Mouse (Mus musculus) 3134 (cell line): ENCODE measurements around the gene Hfe.
A peak's percentile ranks its signal among the peaks of the same experiment; 100 is the strongest.

ENCODE experiments used
- DNase-seq: peaks from one replicate; pipeline ENCODE4 v3.0.0-alpha.2; 2011; ENCODE audit warnings: low spot score; ENCODE audit not compliant: insufficient read length; ENCODE audit errors: extremely low read depth

Hfe gene

DNA sequence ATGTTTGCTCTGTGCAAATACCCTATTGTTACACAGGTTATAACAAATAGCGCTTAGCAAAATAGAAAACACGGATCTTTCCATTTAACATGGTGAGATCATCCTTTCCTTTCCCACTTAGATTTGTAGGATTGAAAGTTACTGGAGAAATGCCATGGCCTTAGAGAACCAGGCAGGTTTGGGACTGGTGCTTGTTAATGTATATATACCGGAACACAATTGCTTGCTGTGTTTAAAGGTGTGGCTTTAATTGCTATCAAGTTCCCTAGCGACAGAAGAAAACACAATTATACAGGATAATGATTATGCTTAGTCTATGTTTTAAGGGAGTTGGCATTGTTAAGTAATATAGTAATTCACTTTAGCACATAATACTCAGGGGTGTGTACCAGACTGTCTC lies 23.5 kb downstream of the Hfe start:
- DNase-seq = no peak

DNA sequence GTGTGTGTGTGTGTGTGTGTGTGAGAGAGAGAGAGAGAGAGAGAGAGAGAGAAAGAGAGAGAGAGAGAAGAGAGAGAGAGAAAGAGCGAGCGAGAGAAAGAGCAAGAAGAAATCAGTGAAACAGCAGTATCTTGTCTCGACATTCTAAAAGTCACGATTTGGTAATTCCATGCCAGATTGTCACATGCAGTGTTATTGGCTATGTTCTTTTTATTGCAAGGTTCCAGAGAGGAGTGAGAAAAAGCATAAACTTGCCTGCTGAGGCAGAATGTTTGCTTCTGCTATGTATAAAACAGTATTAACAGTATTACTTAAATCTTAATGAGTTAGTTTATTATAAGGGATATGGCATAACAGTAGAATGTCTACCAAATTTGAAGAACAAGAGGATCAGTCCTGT lies 24.7 kb downstream of the Hfe start:
- peak; percentile 36 for DNase-seq

DNA sequence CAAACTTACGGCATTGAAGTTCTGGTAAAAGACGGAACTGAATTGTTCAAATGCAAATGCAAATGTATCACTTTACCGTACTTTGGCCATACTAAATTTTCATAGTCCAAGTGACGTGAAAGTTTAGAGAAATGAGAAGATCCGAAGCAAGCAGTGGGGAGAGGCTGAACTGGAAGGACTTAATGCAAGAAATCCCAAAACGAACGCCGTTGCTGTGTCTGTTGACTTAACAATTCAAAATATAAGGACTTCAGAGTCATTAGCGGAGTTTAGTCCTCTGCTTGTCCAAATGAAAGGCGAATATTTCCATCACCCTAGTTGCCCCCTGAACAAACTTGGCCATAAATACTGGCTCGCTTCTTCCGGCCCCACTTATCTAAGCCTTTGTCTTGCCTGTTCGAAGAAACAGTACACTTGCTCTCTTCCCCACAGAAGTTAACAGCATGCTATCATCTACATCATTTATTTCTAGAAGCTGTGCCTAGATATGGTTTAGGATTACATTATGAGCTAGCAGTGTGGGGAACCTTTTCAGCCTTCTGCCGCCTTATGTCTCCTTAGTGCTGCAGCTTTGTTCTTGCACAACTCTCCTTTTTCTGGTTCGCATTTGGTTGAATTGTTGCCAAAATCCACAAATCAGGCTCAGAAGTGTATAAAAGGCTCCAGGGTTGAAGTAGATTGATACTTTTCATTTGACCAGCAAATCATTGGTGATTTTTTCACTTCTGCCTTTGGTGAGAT lies 25.4 kb downstream of the Hfe start:
- DNase-seq = peak; percentile 61

DNA sequence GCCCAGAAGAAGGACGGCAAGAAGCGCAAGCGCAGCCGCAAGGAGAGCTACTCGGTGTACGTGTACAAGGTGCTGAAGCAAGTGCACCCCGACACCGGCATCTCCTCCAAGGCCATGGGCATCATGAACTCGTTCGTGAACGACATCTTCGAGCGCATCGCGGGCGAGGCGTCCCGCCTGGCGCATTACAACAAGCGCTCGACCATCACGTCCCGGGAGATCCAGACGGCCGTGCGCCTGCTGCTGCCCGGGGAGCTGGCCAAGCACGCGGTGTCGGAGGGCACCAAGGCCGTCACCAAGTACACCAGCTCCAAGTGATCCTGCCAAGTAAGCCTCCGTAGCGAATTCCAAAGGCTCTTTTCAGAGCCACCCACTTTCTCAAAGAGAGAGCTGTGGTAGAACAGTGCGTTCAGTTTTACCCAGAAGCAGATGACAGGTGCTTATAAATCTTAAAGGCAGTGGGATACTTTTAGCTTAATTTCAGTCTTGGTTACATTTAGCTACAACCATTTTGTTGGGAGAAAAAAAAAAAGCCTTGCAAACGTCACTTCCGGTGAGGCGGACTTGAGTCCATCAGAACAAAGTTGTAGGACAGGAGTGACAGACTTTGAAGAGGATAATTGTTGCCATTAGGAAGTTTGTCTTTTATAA lies 26.2 kb downstream of the Hfe start:
- DNase-seq = peak; percentile 81

DNA sequence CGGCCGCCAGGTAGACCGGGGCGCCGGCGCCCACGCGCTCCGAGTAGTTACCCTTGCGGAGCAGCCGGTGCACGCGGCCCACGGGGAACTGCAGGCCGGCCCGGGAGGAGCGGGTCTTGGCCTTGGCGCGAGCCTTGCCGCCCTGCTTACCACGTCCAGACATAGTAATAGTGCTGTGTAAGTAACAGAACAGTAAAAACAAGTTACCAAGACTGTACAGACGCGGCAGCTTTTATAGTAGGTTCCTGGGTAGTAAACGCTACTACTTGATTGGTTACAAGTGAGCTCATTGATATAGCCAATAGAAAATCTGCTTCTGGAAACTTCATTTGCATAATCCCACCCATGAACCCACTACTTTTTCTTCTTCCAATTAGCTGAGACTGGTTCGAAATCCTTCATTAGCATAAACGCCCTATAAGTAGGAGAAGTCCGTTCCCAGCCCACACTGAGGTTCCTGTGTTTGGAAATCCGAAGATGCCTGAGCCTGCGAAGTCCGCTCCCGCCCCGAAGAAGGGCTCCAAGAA lies 26.8 kb downstream of the Hfe start, which contains the start of the genes Hist1h2ac and Hist1h2bc:
TSS of gene Hist1h2ac (minus strand) at position 194 of the 527 bp plus-strand sequence.
TSS of gene Hist1h2bc (plus strand) at position 445 of the 527 bp plus-strand sequence.
- DNase-seq = peak; percentile 95

DNA sequence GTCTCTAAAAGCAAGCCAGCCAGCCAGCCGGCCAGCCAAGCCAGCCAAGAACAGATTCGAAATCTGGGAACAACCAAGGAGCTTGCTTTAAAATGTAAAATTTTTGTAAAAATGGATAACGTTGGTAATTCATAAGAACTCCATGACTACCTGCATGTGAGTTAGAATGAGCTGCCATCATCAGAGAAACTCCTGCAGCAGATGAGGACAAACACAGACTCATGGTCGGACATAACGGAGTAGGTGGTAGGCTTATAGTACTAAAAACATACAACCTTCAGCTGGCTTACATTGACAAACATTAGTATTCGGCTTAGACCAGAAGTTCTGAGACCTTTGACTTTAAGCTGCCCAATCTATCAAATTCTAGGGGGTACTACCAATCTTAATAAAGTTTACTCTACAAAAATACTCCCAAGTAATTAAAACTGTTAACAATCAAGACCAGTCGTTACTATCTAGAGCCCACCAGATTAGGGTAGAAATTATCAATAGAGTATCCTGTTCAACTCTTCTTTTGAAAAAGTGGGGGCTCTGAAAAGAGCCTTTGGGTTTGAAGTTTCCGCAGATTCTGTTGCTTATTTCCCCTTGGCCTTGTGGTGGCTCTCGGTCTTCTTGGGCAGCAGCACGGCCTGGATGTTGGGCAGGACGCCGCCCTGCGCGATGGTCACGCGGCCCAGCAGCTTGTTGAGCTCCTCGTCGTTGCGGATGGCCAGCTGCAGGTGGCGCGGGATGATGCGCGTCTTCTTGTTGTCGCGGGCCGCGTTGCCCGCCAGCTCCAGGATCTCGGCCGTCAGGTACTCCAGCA lies 27.5 kb downstream of the Hfe start:
- peak; percentile 72 for DNase-seq

DNA sequence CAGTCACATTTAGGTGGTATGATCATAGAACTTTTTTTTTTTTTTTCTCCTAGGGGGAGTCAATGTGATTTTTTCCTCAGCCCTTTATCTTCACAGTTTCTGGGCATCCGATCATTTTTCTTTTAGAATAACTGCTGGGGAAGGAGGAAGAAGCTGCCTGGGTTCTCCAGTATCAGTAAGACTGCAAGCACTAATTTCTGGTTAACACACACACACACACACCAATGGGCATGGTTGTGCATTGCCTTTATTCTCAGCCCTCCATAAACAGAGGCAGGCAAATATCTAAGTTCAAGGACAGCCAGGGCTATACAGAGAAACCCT lies 28.1 kb downstream of the Hfe start:
- peak; percentile 48 for DNase-seq

DNA sequence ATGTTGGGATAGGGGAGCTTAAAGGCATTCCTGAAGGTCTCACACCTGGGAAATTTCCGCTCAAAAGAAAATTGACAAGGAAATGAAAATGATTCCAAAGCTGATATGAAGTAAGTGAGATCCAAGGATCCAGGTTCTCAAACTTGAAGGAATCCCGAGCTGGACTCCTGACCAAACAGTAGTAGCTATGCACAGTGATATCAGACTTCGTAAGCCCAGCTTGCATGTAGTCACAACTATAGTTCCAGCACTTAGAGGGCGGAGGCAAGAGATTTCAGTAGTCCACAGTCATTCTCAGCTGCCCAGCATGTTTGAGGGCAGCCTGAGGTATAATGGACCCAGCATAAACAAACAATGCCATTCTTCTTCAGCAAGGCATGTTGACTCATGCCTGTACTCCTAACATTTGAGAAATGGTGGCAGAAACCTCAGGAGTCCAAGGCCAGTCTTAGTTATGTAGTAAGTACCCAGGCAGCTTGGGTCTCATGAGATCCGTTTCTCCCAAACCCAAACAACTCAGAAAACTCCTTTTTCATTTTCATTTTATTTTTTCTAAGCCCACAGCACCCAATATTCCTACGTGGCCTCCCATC lies 28.6 kb downstream of the Hfe start:
- DNase-seq = peak; percentile 58

DNA sequence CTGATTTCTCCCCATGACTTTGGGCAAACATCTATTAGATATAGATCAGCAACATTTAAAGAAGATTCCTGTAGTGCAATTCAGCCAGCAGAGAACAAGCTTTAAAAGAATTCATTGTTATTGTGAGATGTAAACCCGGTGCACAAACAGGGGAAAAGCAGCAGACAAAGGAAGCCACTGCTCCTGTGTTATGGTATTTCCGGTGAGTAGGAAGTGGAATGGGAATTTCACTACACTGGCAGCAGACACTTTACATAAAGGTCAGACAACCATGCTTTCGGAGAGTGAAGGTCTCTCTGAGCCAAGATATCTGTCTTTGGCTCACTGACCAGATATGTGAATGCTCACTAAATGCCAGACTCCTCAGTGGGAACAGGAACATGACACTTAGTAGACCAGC lies 48.1 kb downstream of the Hfe start:
- DNase-seq = no peak

DNA sequence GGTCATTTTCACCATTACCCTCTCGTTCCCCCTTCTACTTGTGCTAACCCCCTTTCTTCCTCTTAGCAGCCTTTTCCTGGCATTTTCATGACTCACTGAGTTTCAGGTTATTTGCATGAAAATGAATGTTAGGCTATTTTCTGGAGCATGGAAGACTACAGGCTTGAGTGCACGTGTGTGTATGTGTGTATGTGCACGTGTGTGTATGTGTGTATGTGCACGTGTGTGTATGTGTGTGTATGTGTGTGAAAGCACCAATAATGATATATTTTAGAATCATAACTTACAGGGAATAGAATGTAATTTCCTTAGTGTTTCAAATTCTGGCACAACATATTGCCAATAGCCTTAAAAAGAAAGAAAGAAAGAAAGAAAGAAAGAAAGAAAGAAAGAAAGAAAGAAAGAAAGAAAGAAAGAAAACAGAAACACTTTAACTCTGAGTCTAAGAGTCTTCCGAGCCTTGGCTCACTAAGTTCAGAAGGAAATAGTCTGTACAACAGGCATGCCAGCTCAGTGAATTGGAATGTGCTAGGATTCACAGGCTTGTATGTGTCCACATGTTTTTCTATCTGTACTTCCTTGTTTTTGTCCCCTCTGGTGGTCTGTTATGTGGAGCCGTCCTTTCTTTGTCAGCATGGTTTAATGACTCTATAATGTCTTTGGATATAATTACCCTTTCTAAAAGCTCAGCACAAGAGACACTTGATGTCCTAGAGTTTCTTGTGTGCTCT lies 50.9 kb downstream of the Hfe start:
- peak; percentile 52 for DNase-seq
